Mouse (Mus musculus) heart, postnatal 25 days (tissue): ENCODE measurements around the gene Fndc3a. TPM values are rescaled to one million over a fixed set of nuclear protein-coding genes. Genes with fewer than 3 reads are reported as not detected.

Experiments
- total RNA-seq, 2 experiments: library from RNA; stranded (reverse); gene quantifications; 2 replicates each; pipeline ENCODE4 v1.2.3; 2021

The Fndc3a gene
- total RNA-seq, 2 experiments from 2014 or later, result 15.1 to 18.0 TPM

Other genes starting within 250 kb of the Fndc3a start
- not detected for gene Gm9195, start 218.2 kb downstream of the Fndc3a start, total RNA-seq